Mouse (Mus musculus) heart, adult 2 months (tissue): ENCODE data around the gene Fgfr2.

Source experiments
- CTCF ChIP-seq: fragments of 200-600 bp; IDR thresholded peaks from 2 replicates; pipeline ENCODE4 v1.8.1; 2022; ENCODE audit warnings: antibody characterized with exemption, mild to moderate bottlenecking, moderate library complexity
- EP300 ChIP-seq: fragments of 200-500 bp; IDR thresholded peaks from 2 replicates; pipeline ENCODE4 v1.6.1; 2011; ENCODE audit warnings: low read depth, low read length, control low read depth; ENCODE audit not compliant: insufficient read depth

DNA sequence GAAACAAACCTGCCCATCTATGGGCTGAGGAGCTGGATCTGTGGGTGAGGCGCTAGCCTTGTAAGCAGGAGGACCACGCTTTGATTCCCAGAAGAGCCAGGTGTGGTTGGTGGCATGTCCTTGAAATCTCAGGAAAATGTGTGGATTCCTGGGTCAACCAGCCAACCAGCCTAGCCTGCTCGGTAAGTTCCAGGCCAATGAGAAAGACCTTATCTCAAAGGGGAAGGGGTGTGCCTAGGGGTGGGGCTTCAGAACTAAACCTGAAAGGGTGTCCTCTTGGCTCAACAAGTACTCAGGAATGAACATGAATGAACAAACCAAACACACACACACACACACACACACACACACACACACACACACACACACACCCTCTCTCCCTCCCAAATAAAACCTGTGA, 81.4 kb downstream of the Fgfr2 start:
- TF ChIP-seq EP300, result no peak
- no peak for TF ChIP-seq CTCF
